Mouse (Mus musculus) kidney, embryonic 15.5 days (tissue): ENCODE results near the gene Cd300ld5. TPM values are rescaled to one million over a fixed set of nuclear protein-coding genes. Genes with fewer than 3 reads are reported as not detected.
"Not testable (repeated sequence)": the region's sequence is repeated elsewhere in the genome, so short reads cannot be mapped to it uniquely, and the experiment has no call there.

Source experiments
- ATAC-seq: fragments of 200-750 bp; cut with Nextera tagmentation; replicated peaks from 2 replicates; pipeline ENCODE4 v1.8.0; 2017; ENCODE audit warnings: moderate TSS enrichment; ENCODE audit not compliant: low FRiP score
- H3K27ac ChIP-seq: fragments of 300-500 bp; sonication (generic); 2 replicates; pipeline ENCODE4 v1.5.1; 2015; ENCODE audit warnings: mild to moderate bottlenecking, inconsistent platforms
- H3K27me3 ChIP-seq: fragments of 300-500 bp; sonication (generic); 2 replicates; pipeline ENCODE4 v1.6.1; 2015; ENCODE audit warnings: inconsistent platforms
- H3K36me3 ChIP-seq: fragments of 300-500 bp; sonication (generic); 2 replicates; pipeline ENCODE4 v1.6.1; 2015; ENCODE audit warnings: inconsistent platforms
- H3K4me1 ChIP-seq: fragments of 300-500 bp; sonication (generic); 2 replicates; pipeline ENCODE4 v1.6.1; 2015; ENCODE audit warnings: inconsistent platforms
- H3K4me2 ChIP-seq: fragments of 300-500 bp; sonication (generic); 2 replicates; pipeline ENCODE4 v1.6.1; 2015; ENCODE audit warnings: moderate library complexity, mild to moderate bottlenecking, inconsistent platforms
- H3K4me3 ChIP-seq: fragments of 300-500 bp; sonication (generic); replicated peaks from 2 replicates; pipeline ENCODE4 v1.5.1; 2015; ENCODE audit warnings: mild to moderate bottlenecking, inconsistent platforms
- H3K9ac ChIP-seq: fragments of 300-500 bp; sonication (generic); 2 replicates; pipeline ENCODE4 v1.6.1; 2015; ENCODE audit warnings: mild to moderate bottlenecking, inconsistent platforms
- H3K9me3 ChIP-seq: fragments of 300-500 bp; sonication (generic); replicated peaks from 2 replicates; pipeline ENCODE4 v1.6.1; 2016; ENCODE audit warnings: inconsistent platforms
- WGBS: fragments of 180-500 bp; shearing (Covaris S2); methylation state at CpG from one replicate; pipeline ENCODE4 v1.1.7; 2015; ENCODE audit warnings: mixed read lengths; 5-methylcytosine and 5-hydroxymethylcytosine counted together
- polyA plus RNA-seq: library from polyadenylated mRNA; unstranded; fragments of >200 nt; fragmentation: Nextera tagmentation; extraction: Ambion mirVana; gene quantifications from 2 replicates; pipeline ENCODE4 v1.2.1, GENCODE M21; 2015

Cd300ld5 gene
- polyA plus RNA-seq, 1 experiment from 2014 or later: not detected

DNA sequence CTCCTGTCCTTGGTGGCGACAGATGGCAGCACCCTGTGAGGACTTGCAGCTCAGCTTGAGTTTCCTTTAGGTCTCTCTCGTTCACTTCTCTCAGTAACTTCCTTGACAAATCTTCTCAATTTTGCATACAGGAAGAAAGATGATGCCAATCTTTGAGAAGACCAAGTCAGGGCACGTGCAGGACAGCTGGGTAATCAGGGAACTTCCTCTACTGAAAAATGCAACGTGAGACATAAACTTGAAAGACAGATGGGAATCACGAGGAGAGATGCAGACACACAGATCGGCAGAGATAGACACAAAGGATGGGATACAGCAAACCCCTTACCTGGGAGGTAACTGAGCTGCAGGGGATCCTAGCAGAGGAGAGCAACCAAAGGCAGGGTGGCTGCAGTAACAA lies 10.7 kb downstream of the Cd300ld5 start, which contains the start of gene Cd300ld4:
Gene Cd300ld4 (minus strand): TSS at position 101 of the 400 bp plus-strand sequence.
- not testable (repeated sequence) for H3K4me1 ChIP-seq, H3K9ac ChIP-seq, H3K9me3 ChIP-seq, H3K4me3 ChIP-seq, ATAC-seq, H3K4me2 ChIP-seq, H3K36me3 ChIP-seq, H3K27me3 ChIP-seq, H3K27ac ChIP-seq
- WGBS: no CpG with 5 or more reads among the region's 6 CpGs

DNA sequence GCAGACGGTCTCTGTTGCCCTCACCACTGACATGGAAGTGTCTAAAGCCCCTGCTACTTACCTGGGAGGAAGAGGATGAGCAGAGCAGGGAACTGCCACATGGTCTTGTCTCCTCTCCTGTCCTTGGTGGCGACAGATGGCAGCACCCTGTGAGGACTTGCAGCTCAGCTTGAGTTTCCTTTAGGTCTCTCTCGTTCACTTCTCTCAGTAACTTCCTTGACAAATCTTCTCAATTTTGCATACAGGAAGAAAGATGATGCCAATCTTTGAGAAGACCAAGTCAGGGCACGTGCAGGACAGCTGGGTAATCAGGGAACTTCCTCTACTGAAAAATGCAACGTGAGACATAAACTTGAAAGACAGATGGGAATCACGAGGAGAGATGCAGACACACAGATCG lies 21.5 kb downstream of the Cd300ld5 start, which contains the start of gene Cd300ld2:
Gene Cd300ld2 (minus strand): TSS at position 101 of the 400 bp plus-strand sequence.
- ATAC-seq, H3K4me3 ChIP-seq: not testable (repeated sequence)
- no CpG with 5 or more reads among the region's 7 CpGs for WGBS

DNA sequence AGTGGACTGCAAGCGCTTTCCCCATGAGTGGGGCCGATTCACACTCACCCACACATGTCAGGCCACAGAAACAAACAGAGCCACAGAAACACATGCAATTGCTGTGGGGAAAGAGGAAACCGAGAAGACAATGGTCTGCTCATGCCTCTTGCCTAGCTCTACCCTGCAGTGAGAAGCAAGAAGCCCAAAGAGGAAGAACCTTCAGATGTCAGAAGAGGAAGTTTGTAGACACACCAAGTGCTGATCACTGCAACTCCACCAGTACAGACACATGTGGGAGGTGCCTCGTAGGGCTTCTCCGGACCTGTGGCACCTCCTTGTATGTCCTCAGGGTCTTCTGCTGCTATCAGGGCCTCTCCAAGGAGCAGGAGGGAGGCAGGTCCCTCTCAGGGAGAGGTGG lies 33.5 kb downstream of the Cd300ld5 start:
- Histone ChIP-seq H3K4me1 (no peaks in the 10 kb centered on the region), H3K4me2 (no peak overlapping the region), H3K36me3 (no peaks in the 10 kb centered on the region), H3K9ac (no peak overlapping the region), H3K27ac (no peak overlapping the region), H3K9me3 (no peaks in the 10 kb centered on the region), H3K27me3 (no peaks in the 10 kb centered on the region), H3K4me3 (no peak overlapping the region)
- 85% methylated on average over 5 of the region's 5 CpGs for WGBS
- no peak for ATAC-seq

More for the DNA sequence above, 21.5 kb downstream of the Cd300ld5 start, which contains the start of gene Cd300ld2:
- H3K4me1 ChIP-seq, H3K4me2 ChIP-seq, H3K9ac ChIP-seq, H3K27ac ChIP-seq, H3K27me3 ChIP-seq, H3K36me3 ChIP-seq, H3K9me3 ChIP-seq: not testable (repeated sequence)

DNA sequence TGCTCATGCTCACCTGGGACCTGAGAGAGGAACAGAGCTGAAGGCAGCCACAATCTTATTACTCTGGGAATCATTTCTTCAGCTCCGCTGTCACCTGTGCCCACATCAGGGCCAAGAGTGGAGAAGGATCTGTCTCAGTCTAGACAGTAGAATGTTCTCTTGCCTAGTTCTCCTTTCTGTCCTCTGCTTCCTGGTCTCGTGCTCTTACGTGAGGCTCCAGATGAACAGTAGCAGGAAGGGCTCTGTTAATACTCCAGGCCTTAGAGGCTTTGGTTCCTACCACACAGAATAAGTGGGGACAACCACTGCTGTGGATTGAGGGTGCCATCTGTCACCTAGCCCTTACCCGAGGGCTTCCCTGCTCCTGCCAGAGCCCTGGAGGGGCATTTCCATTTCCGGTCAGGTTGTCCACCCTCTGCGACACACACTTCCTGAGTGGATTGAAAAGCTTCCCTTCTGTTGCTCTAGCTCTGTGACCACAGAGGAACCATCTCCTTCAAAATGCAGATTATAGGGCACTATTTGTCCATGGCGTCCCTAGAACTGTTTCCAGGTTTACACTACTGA lies 36.0 kb downstream of the Cd300ld5 start, which contains the start of gene Cd300c2:
Gene Cd300c2 (minus strand): TSS at position 407 of the 567 bp plus-strand sequence.
- H3K27ac ChIP-seq: no peak within 1 kb of the TSS
- H3K4me1 ChIP-seq: no peaks in the 10 kb centered on the region
- no peak within 1 kb of the TSS for H3K4me3 ChIP-seq
- H3K9ac ChIP-seq: no peak within 1 kb of the TSS
- ATAC-seq: no peak
- no peaks in the 10 kb centered on the region for H3K9me3 ChIP-seq
- H3K27me3 ChIP-seq: no peaks in the 10 kb centered on the region
- no peaks in the 10 kb centered on the region for H3K36me3 ChIP-seq
- WGBS: 82% methylated on average over 7 of the region's 7 CpGs
- no peak within 1 kb of the TSS for H3K4me2 ChIP-seq

DNA sequence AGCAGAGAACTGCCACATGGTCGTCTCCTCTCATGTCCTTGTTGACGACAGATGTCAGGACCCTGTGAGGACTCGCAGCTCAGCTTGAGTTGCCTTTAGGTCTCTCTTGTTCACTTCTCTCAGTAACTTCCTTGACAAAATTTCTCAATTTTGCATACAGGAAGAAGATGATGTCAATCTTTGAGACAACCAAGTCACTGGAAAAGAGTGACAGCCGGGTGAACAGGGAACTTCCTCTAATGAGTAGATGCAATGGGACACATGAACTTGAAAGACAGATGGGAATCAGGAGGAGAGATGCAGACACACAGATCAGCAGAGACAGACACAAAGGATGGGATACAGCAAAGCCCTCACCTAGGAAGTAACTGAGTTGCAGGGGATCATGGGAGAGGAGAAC lies 47.8 kb downstream of the Cd300ld5 start, which contains the start of gene Cd300ld:
Gene Cd300ld (minus strand): TSS at position 130 of the 400 bp plus-strand sequence.
- H3K4me3 ChIP-seq: no peak within 1 kb of the TSS
- no peaks in the 10 kb centered on the region for H3K4me1 ChIP-seq
- no peak within 1 kb of the TSS for H3K4me2 ChIP-seq
- H3K27me3 ChIP-seq: no peaks in the 10 kb centered on the region
- 69% methylated on average over 4 of the region's 4 CpGs for WGBS
- H3K36me3 ChIP-seq: no peaks in the 10 kb centered on the region
- H3K9ac ChIP-seq: no peak within 1 kb of the TSS
- H3K9me3 ChIP-seq: no peaks in the 10 kb centered on the region
- no peak for ATAC-seq
- H3K27ac ChIP-seq: no peak within 1 kb of the TSS

DNA sequence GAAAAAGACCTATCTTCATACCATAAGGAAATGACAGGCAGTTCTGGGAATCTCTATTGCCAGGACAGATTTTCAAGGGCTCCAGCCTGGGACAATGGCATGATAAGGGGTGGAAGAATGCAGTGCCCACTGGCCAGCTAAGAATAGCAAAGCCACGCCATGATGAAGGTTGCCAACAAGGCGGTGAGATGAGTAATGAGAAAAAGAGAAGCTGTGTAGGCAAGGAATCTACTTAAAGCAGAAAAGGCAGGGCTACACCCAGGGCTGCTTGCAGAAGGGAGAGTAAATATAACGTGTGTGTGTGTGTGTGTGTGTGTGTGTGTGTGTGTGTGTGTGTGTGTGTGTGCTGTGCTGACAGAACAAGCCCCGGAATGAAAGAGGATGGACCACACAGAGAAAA lies 55.7 kb downstream of the Cd300ld5 start:
- no peaks in the 10 kb centered on the region for H3K27me3 ChIP-seq
- no peak overlapping the region for H3K4me2 ChIP-seq
- peaks cover 21% of the 10 kb centered on the region for H3K9me3 ChIP-seq
- ATAC-seq: no peak
- H3K27ac ChIP-seq: no peak overlapping the region
- H3K4me1 ChIP-seq: no peaks in the 10 kb centered on the region
- H3K4me3 ChIP-seq: no peak overlapping the region
- no peak overlapping the region for H3K9ac ChIP-seq
- 83% methylated on average over 4 of the region's 4 CpGs for WGBS
- H3K36me3 ChIP-seq: no peaks in the 10 kb centered on the region

Other genes with a start within 250 kb of the Cd300ld5 start
- 1.0 and 1.5 TPM in 2 replicates for gene Btbd17, start 241.8 kb downstream of the Cd300ld5 start, polyA plus RNA-seq
- 0.14 TPM in 1 of 2 replicates, not detected in the other for gene Gpr142, start 238.8 kb downstream of the Cd300ld5 start, polyA plus RNA-seq
- gene Gprc5c, start 186.6 kb downstream of the Cd300ld5 start, polyA plus RNA-seq: 119 TPM in 2 replicates
- 1.7 and 1.8 TPM in 2 replicates for gene Cd300a, start 147.7 kb downstream of the Cd300ld5 start, polyA plus RNA-seq
- 0.25 and 0.31 TPM in 2 replicates for gene Cd300lb, start 103.4 kb downstream of the Cd300ld5 start, polyA plus RNA-seq
- not detected in 2 replicates for gene Cd300c, start 68.6 kb downstream of the Cd300ld5 start, polyA plus RNA-seq
- 0.10 and 0.26 TPM in 2 replicates for gene Cd300ld, start 47.8 kb downstream of the Cd300ld5 start, polyA plus RNA-seq
- gene Cd300c2, start 35.9 kb downstream of the Cd300ld5 start, polyA plus RNA-seq: 2.0 and 2.7 TPM in 2 replicates
- not detected in 2 replicates for gene Cd300ld2, start 21.6 kb downstream of the Cd300ld5 start, polyA plus RNA-seq
- not detected in 2 replicates for gene Cd300ld4, start 10.8 kb downstream of the Cd300ld5 start, polyA plus RNA-seq
- gene Cd300ld3, start 10.6 kb upstream of the Cd300ld5 start, polyA plus RNA-seq: not detected in 2 replicates
- not detected in 2 replicates for gene Cd300e, start 24.4 kb upstream of the Cd300ld5 start, polyA plus RNA-seq
- gene Rab37, start 53.7 kb upstream of the Cd300ld5 start, polyA plus RNA-seq: 1.7 and 2.1 TPM in 2 replicates
- gene Cd300lf, start 96.2 kb upstream of the Cd300ld5 start, polyA plus RNA-seq: 0.36 and 0.49 TPM in 2 replicates
- 123 and 127 TPM in 2 replicates for gene Slc9a3r1, start 125.6 kb upstream of the Cd300ld5 start, polyA plus RNA-seq
- gene Tmem104, start 149.7 kb upstream of the Cd300ld5 start, polyA plus RNA-seq: 10.6 and 11.0 TPM in 2 replicates
- 21.5 and 23.4 TPM in 2 replicates for gene Nat9, start 150.1 kb upstream of the Cd300ld5 start, polyA plus RNA-seq
- gene Grin2c, start 229.5 kb upstream of the Cd300ld5 start, polyA plus RNA-seq: not detected in 2 replicates
- 15.4 and 20.8 TPM in 2 replicates for gene Fdxr, start 239.3 kb upstream of the Cd300ld5 start, polyA plus RNA-seq